14 mouse cellular contexts compared by ENCODE assay signal in the genomic region with DNA sequence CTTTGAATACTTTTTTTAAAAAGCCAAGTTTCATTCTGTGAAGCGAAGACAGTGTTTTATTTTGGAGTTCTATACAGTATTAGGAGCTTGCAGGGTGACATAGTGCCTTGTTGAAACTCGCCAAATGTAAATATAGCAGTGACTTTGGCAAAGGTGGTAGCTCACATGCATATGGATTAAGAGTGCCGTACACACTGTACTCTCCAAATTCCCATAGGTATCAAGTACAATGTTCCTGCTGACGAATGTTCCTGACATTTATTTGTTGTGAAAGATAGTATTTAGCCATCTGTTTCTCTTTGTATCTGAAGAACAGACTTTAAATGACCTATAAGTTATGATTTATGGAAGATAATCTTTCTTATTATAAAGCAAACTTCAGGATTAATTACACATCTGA.
"Had no signal": no experiment of that assay in that cellular context is flagged by ENCODE, and none has a peak within 500 bp of the region (broad histone marks: within the 10 kb centered on the region; RNA-seq: fewer than 3 reads in every experiment).

No protein-coding gene starts in this region.

- DNase-seq: gastrocnemius, postnatal 14 days; gastrocnemius, postnatal 36 days; heart, adult 18-20 months; heart, postnatal 14 days; heart, postnatal 36 days; kidney, adult 18-20 months; kidney, adult 8-10 months; kidney, postnatal 10 days; kidney, postnatal 25 days; kidney, postnatal 4 days; liver; liver, embryonic 13.5 days had no signal

- ATAC-seq: hindbrain, postnatal 0 days; intestine, embryonic 16.5 days had no signal
